Mouse (Mus musculus) liver (tissue): Measurements from ENCODE around the gene Dnajc5g.

ENCODE experiments used
- DNase-seq: peaks from one replicate; pipeline ENCODE4 v3.0.0-alpha.2; 2020; ENCODE audit warnings: mixed read lengths

The Dnajc5g gene

GRCm38 (mm10) chr5:31110781-31111180, 4.7 kb downstream of the Dnajc5g start:
- DNase-seq = no peak

- DNase-seq = no peak
Observed at GRCm38 (mm10) chr5:31116354-31116753, 10.3 kb downstream of the Dnajc5g start, which contains the start of gene Trim54. TSS of gene Trim54 (plus strand) at chr5:31116712.

GRCm38 (mm10) chr5:31116912-31117311, 10.8 kb downstream of the Dnajc5g start:
- no peak for DNase-seq

GRCm38 (mm10) chr5:31121111-31121510, 15.0 kb downstream of the Dnajc5g start:
- DNase-seq = no peak

GRCm38 (mm10) chr5:31123481-31123880, 17.4 kb downstream of the Dnajc5g start:
- DNase-seq = no peak

- DNase-seq = no peak
Observed at GRCm38 (mm10) chr5:31126050-31126449, 20.0 kb downstream of the Dnajc5g start.

GRCm38 (mm10) chr5:31136730-31137424, 30.8 kb downstream of the Dnajc5g start:
- DNase-seq = no peak

- DNase-seq = no peak
Observed at GRCm38 (mm10) chr5:31137658-31138057, 31.6 kb downstream of the Dnajc5g start.

- no peak for DNase-seq
Observed at GRCm38 (mm10) chr5:31138241-31138967, 32.3 kb downstream of the Dnajc5g start, which contains the start of gene Ucn. TSS of gene Ucn (minus strand) at chr5:31138829.

- no peak for DNase-seq
Observed at GRCm38 (mm10) chr5:31138968-31139425, 32.9 kb downstream of the Dnajc5g start.

GRCm38 (mm10) chr5:31149781-31150180, 43.7 kb downstream of the Dnajc5g start:
- no peak for DNase-seq

GRCm38 (mm10) chr5:31151746-31152145, 45.7 kb downstream of the Dnajc5g start:
- DNase-seq = no peak

GRCm38 (mm10) chr5:31153516-31154151, 47.5 kb downstream of the Dnajc5g start:
- no peak for DNase-seq

GRCm38 (mm10) chr5:31154152-31154553, 48.1 kb downstream of the Dnajc5g start, which contains the start of gene Mpv17:
TSS of gene Mpv17 (minus strand) at chr5:31154251.
- peak; percentile 85 for DNase-seq
